Mouse (Mus musculus): Measurements from ENCODE around the gene Ppfia1. TPM values are rescaled to one million over a fixed set of nuclear protein-coding genes. Genes with fewer than 3 reads are reported as not detected.

The Ppfia1 gene
- polyA plus RNA-seq, 1 experiment from 2014 or later: 23.0 TPM

GRCm38 (mm10) chr7:144577876-144578275, 24.3 kb upstream of the Ppfia1 start:
- no peak for ATAC-seq
- Histone ChIP-seq H3K4me1 (ENCODE audit: control insufficient read depth, insufficient read depth, low read length) (peaks cover 7% of the 10 kb centered on the region), H3K9ac (ENCODE audit: low read length) (no peak overlapping the region), H3K36me3 (ENCODE audit: control insufficient read depth, insufficient read depth, low read length) (peaks cover 21% of the 10 kb centered on the region), H3K27ac (ENCODE audit: low read depth, low read length) (no peak overlapping the region), H3K4me2 (ENCODE audit: low read length) (no peak overlapping the region), H3K4me3 (ENCODE audit: low read depth, low read length) (no peak overlapping the region), H3K27me3 (replicated peaks; ENCODE audit: control insufficient read depth, insufficient read depth, low read length) (no peaks in the 10 kb centered on the region), H3K9me3 (replicated peaks; ENCODE audit: control insufficient read depth, low read length) (no peaks in the 10 kb centered on the region)
- WGBS: 93% methylated on average over 5 of the region's 5 CpGs
- no peak for DNase-seq (ENCODE audit: low spot score)

- DNase-seq (ENCODE audit: low spot score) (no peak), ATAC-seq (no peak)
- Histone ChIP-seq H3K9ac (ENCODE audit: low read length) (no peak overlapping the region), H3K4me2 (ENCODE audit: low read length) (no peak overlapping the region), H3K9me3 (replicated peaks; ENCODE audit: control insufficient read depth, low read length) (no peaks in the 10 kb centered on the region), H3K27ac (ENCODE audit: low read depth, low read length) (no peak overlapping the region), H3K36me3 (ENCODE audit: control insufficient read depth, insufficient read depth, low read length) (no peaks in the 10 kb centered on the region), H3K4me1 (ENCODE audit: control insufficient read depth, insufficient read depth, low read length) (no peaks in the 10 kb centered on the region), H3K27me3 (replicated peaks; ENCODE audit: control insufficient read depth, insufficient read depth, low read length) (no peaks in the 10 kb centered on the region), H3K4me3 (ENCODE audit: low read depth, low read length) (no peak overlapping the region)
- 83% methylated on average over 5 of the region's 5 CpGs for WGBS
These were observed 18.7 kb upstream of the Ppfia1 start for GRCm38 (mm10) chr7:144572234-144572633.

- no peak overlapping the region for H3K27ac ChIP-seq (ENCODE audit: low read depth, low read length)
- no peaks in the 10 kb centered on the region for H3K27me3 ChIP-seq (replicated peaks; ENCODE audit: control insufficient read depth, insufficient read depth, low read length)
- no peaks in the 10 kb centered on the region for H3K9me3 ChIP-seq (replicated peaks; ENCODE audit: control insufficient read depth, low read length)
- no peaks in the 10 kb centered on the region for H3K4me1 ChIP-seq (ENCODE audit: control insufficient read depth, insufficient read depth, low read length)
- DNase-seq (ENCODE audit: low spot score) (no peak), ATAC-seq (no peak)
- H3K9ac ChIP-seq (ENCODE audit: low read length): no peak overlapping the region
- no peak overlapping the region for H3K4me2 ChIP-seq (ENCODE audit: low read length)
- no peak overlapping the region for H3K4me3 ChIP-seq (ENCODE audit: low read depth, low read length)
- H3K36me3 ChIP-seq (ENCODE audit: control insufficient read depth, insufficient read depth, low read length): no peaks in the 10 kb centered on the region
These were observed 18.1 kb upstream of the Ppfia1 start for GRCm38 (mm10) chr7:144571598-144571997.

- no peaks in the 10 kb centered on the region for H3K27me3 ChIP-seq (replicated peaks; ENCODE audit: control insufficient read depth, insufficient read depth, low read length)
- DNase-seq (ENCODE audit: low spot score): no peak
- no peak overlapping the region for H3K4me2 ChIP-seq (ENCODE audit: low read length)
- H3K27ac ChIP-seq (ENCODE audit: low read depth, low read length): no peak overlapping the region
- no peaks in the 10 kb centered on the region for H3K36me3 ChIP-seq (ENCODE audit: control insufficient read depth, insufficient read depth, low read length)
- no peaks in the 10 kb centered on the region for H3K4me1 ChIP-seq (ENCODE audit: control insufficient read depth, insufficient read depth, low read length)
- no peak for ATAC-seq
- no peak overlapping the region for H3K9ac ChIP-seq (ENCODE audit: low read length)
- H3K9me3 ChIP-seq (replicated peaks; ENCODE audit: control insufficient read depth, low read length): no peaks in the 10 kb centered on the region
- 61% methylated on average over 7 of the region's 7 CpGs for WGBS
- no peak overlapping the region for H3K4me3 ChIP-seq (ENCODE audit: low read depth, low read length)
These were observed 15.9 kb upstream of the Ppfia1 start for GRCm38 (mm10) chr7:144569428-144569827.

GRCm38 (mm10) chr7:144568091-144568490, 14.6 kb upstream of the Ppfia1 start:
- H3K4me3 ChIP-seq (ENCODE audit: low read depth, low read length): no peak overlapping the region
- no peak overlapping the region for H3K4me2 ChIP-seq (ENCODE audit: low read length)
- no peaks in the 10 kb centered on the region for H3K36me3 ChIP-seq (ENCODE audit: control insufficient read depth, insufficient read depth, low read length)
- no peaks in the 10 kb centered on the region for H3K4me1 ChIP-seq (ENCODE audit: control insufficient read depth, insufficient read depth, low read length)
- no peak overlapping the region for H3K9ac ChIP-seq (ENCODE audit: low read length)
- H3K27me3 ChIP-seq (replicated peaks; ENCODE audit: control insufficient read depth, insufficient read depth, low read length): no peaks in the 10 kb centered on the region
- no peak overlapping the region for H3K27ac ChIP-seq (ENCODE audit: low read depth, low read length)
- DNase-seq (ENCODE audit: low spot score) (no peak), ATAC-seq (no peak)
- H3K9me3 ChIP-seq (replicated peaks; ENCODE audit: control insufficient read depth, low read length): no peaks in the 10 kb centered on the region

GRCm38 (mm10) chr7:144566921-144567682, 13.6 kb upstream of the Ppfia1 start:
- H3K36me3 ChIP-seq (ENCODE audit: control insufficient read depth, insufficient read depth, low read length): no peaks in the 10 kb centered on the region
- no peaks in the 10 kb centered on the region for H3K9me3 ChIP-seq (replicated peaks; ENCODE audit: control insufficient read depth, low read length)
- H3K4me3 ChIP-seq (ENCODE audit: low read depth, low read length): no peak overlapping the region
- ATAC-seq (no peak), DNase-seq (ENCODE audit: low spot score) (no peak)
- no peaks in the 10 kb centered on the region for H3K27me3 ChIP-seq (replicated peaks; ENCODE audit: control insufficient read depth, insufficient read depth, low read length)
- no peaks in the 10 kb centered on the region for H3K4me1 ChIP-seq (ENCODE audit: control insufficient read depth, insufficient read depth, low read length)
- 84% methylated on average over 3 of the region's 3 CpGs for WGBS
- no peak overlapping the region for H3K9ac ChIP-seq (ENCODE audit: low read length)
- H3K27ac ChIP-seq (ENCODE audit: low read depth, low read length): no peak overlapping the region
- H3K4me2 ChIP-seq (ENCODE audit: low read length): no peak overlapping the region

GRCm38 (mm10) chr7:144563456-144564155, 10.1 kb upstream of the Ppfia1 start:
- Histone ChIP-seq H3K27me3 (replicated peaks; ENCODE audit: control insufficient read depth, insufficient read depth, low read length) (no peaks in the 10 kb centered on the region), H3K9me3 (replicated peaks; ENCODE audit: control insufficient read depth, low read length) (no peaks in the 10 kb centered on the region), H3K27ac (ENCODE audit: low read depth, low read length) (no peak overlapping the region), H3K4me1 (ENCODE audit: control insufficient read depth, insufficient read depth, low read length) (no peaks in the 10 kb centered on the region), H3K4me2 (ENCODE audit: low read length) (no peak overlapping the region), H3K4me3 (ENCODE audit: low read depth, low read length) (no peak overlapping the region), H3K36me3 (ENCODE audit: control insufficient read depth, insufficient read depth, low read length) (no peaks in the 10 kb centered on the region), H3K9ac (ENCODE audit: low read length) (no peak overlapping the region)
- DNase-seq (ENCODE audit: low spot score) (no peak), ATAC-seq (no peak)
- WGBS: 47% methylated on average over 9 of the region's 9 CpGs

- Histone ChIP-seq H3K36me3 (ENCODE audit: control insufficient read depth, insufficient read depth, low read length) (no peaks in the 10 kb centered on the region), H3K9ac (ENCODE audit: low read length) (no peak overlapping the region), H3K4me1 (ENCODE audit: control insufficient read depth, insufficient read depth, low read length) (no peaks in the 10 kb centered on the region), H3K4me2 (ENCODE audit: low read length) (no peak overlapping the region), H3K27me3 (replicated peaks; ENCODE audit: control insufficient read depth, insufficient read depth, low read length) (no peaks in the 10 kb centered on the region), H3K27ac (ENCODE audit: low read depth, low read length) (no peak overlapping the region), H3K4me3 (ENCODE audit: low read depth, low read length) (no peak overlapping the region), H3K9me3 (replicated peaks; ENCODE audit: control insufficient read depth, low read length) (no peaks in the 10 kb centered on the region)
- DNase-seq (ENCODE audit: low spot score) (no peak), ATAC-seq (no peak)
- 5% methylated on average over 3 of the region's 3 CpGs for WGBS
These were observed 8.5 kb upstream of the Ppfia1 start for GRCm38 (mm10) chr7:144562016-144562415.

- ATAC-seq: no peak
These were observed 7.1 kb upstream of the Ppfia1 start for GRCm38 (mm10) chr7:144560594-144560993.

More at GRCm38 (mm10) chr7:144560594-144560993, 7.1 kb upstream of the Ppfia1 start:
- no peaks in the 10 kb centered on the region for H3K36me3 ChIP-seq (ENCODE audit: control insufficient read depth, insufficient read depth, low read length)
- no peak overlapping the region for H3K4me3 ChIP-seq (ENCODE audit: low read depth, low read length)
- no peaks in the 10 kb centered on the region for H3K4me1 ChIP-seq (ENCODE audit: control insufficient read depth, insufficient read depth, low read length)
- no peak overlapping the region for H3K27ac ChIP-seq (ENCODE audit: low read depth, low read length)
- DNase-seq (ENCODE audit: low spot score): no peak
- H3K27me3 ChIP-seq (replicated peaks; ENCODE audit: control insufficient read depth, insufficient read depth, low read length): no peaks in the 10 kb centered on the region
- H3K9me3 ChIP-seq (replicated peaks; ENCODE audit: control insufficient read depth, low read length): no peaks in the 10 kb centered on the region
- WGBS: 91% methylated on average over 4 of the region's 4 CpGs
- no peak overlapping the region for H3K9ac ChIP-seq (ENCODE audit: low read length)
- H3K4me2 ChIP-seq (ENCODE audit: low read length): no peak overlapping the region
